Mouse (Mus musculus) frontal cortex, postnatal 10 days (tissue): ENCODE data around the gene Dcst1.

ENCODE experiments used
- DNase-seq, 2 experiments: peaks; one replicate each; pipeline ENCODE4 v3.0.0; 2022; ENCODE audit warnings: low spot score in 2 of 2, mixed read lengths in 1 of 2

Gene Dcst1

DNA sequence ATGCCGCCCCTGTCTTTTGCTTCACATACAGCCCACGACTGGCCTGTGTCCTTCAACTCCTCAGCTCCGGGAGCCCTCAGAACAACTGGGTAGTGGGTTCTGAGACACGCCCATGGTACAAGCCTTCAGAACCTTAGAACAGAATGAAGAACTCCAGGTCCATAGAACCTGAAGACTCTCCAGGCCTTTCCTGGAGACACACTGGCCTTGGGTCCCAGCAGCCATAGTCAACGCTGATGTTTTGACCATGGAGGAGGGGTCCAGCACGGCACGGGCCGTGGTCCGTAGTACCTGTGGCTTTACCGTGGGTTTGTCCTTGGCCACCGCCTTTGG is at the start of gene Dcst1:
Gene Dcst1, minus strand, starts transcription at position 101 of the 333 bp plus-strand sequence.
- DNase-seq, result no peak

DNA sequence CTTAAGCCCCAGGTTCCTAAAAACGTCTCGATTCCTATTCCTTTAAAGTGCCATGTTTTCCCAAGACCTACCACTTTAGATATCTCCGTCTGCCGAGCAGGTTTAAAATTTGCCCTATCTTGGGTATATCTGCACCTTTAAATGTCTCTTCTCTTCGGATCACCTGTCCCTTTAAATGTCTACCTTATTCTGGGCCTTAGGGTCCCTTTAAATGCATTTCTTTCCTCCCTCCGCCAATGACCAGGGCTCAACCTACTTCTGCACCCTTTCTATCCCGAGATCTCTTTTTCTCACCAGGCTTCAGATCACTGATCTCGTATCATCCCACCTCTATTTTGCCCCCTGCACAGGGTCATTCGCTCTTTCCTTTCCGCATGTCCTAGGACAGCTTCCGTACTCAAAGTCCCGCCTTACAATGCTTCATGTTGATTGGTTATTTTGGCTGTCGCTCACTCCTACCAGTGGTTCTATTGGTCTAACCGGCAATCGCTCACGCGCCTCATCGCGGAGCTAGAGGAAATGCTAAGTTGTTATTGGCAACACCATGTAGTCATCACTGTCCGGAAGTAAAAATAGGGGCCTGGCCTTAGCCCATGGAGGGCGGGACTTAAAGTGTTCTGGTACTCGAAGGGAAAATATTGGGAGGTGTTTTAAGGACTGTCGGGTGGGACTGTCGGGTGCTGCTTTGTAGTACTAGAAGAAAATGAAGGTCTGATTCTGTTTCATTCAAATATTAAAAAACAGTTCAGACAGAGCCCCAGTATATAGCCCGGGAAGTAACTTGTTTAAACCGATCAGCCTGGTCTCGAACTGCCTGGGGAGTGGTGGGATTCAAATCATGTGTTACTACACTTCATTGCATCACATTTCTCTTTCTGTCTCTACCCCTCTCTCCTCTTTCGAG is 46.7 kb upstream of the Dcst1 start, which contains the start of gene Flad1:
Gene Flad1, minus strand, starts transcription at position 381 of the 904 bp plus-strand sequence.
- DNase-seq, result peak; percentile 99

DNA sequence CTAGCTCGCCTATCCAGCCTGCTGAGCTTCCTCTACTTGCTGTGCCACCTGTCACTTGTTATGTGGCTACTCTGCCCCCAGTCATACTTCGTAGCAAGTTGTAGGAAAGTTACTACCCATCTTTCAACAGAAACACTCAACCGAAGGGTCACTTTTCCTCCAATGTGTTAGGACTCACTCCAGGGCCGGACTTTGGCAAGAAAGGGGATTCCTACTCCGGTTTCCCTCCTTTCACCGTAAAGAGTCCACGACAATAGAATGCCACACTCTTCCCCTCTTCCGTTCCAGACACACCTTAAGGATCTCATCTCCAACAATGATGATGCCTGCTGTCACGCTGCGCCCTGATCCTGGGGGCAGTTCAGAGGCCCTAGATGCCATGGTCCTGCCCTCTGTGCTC is 45.8 kb upstream of the Dcst1 start:
- DNase-seq, result no peak

DNA sequence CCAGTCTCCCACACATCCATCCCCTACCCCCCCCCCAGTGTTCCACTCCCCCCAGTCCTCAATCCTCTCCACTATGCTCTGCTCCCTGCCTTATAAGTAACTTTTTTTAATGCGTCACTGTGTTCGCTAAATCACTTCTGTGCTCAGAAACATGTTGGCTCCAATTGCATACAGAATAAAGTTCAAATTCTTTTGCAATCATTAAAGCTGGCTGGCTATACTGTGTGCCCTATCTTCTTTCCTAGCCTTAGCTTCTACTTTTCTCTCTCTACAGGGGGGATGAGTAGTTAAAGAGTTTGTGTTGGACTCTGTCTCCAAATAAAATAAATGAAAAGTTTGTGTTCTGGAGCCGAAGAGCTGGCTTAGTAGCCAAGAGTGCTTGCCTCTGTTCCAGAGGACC is 44.6 kb upstream of the Dcst1 start:
- DNase-seq, result no peak

DNA sequence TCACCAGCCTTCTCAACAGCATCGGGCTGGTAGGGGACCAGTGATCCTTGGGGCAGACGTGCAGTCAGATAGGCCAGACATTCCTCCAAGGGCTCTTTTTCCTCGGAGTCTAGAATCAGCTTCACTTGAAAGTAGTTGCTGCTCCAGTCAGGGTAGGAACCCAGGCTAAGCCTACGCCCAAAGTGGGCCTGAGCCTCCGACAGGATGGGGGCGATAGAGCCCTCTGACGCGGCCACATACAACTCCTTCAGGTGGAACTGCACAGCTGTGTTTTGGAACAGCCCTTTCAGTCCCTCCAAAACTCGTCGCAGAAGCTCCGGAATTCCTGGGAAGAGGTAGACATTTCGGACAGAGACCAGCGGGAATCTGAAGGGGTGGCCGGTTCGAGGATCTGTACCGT is 43.4 kb upstream of the Dcst1 start:
- DNase-seq, result no peak

DNA sequence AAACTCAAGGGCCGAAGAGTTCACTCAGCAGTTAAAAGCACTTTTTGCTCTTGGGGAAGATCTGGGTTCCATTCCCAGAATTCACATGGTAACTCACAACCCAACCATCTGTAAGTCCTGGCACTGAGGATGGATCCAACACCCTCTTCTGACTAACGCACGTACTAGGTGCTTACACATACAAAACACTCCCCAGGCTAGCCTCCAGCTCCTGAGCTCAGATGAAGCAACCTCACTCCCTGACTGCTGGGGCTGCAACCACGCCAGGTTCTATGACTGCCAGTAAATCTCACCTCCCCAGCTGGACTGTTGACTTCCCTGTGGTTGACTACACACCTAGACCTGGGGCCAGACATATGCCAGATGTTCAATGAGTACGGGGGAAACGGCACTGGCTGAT is 41.8 kb upstream of the Dcst1 start:
- DNase-seq, result no peak

DNA sequence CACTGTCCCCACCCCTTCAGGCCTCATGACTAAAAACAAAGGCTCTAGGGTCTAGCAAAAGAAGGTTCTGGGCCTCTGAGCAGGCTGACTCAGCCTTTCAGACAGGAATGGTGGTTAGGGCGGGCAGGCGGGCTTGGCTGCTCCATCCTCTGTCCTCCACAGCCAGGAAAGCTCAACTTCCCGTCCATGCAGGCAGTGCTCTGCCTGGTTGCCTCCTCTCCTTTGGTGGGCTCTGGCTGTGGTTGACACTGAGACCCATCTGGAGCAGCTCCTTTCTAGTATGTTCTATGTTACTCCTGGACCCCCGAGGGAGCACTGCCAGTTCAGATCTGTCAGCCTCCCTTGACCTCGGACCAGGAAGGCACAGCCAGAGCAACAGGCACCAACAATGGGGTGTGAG is 37.6 kb upstream of the Dcst1 start, which contains the start of gene Lenep:
Gene Lenep, minus strand, starts transcription at position 101 of the 400 bp plus-strand sequence.
- DNase-seq, result no peak

DNA sequence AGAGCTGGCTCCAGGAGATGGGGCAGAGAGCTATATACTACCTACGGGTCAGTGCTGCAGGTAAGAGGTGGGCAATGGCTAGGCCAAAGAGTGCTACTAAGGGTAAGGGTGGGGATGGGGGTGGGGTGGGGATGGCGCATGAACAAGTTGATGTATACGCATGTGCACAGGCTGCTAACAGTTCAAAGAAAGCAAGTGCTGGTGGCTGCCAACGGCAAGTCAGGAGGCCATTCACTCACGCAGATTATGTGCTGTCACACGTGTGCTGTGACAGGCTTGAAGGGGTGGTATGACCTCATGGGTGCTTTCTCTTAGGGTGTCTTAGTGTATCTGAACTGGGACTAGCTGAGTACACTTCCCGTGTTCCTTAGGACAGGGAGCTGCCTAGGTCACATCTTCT is 36.3 kb upstream of the Dcst1 start:
- no peak for DNase-seq

DNA sequence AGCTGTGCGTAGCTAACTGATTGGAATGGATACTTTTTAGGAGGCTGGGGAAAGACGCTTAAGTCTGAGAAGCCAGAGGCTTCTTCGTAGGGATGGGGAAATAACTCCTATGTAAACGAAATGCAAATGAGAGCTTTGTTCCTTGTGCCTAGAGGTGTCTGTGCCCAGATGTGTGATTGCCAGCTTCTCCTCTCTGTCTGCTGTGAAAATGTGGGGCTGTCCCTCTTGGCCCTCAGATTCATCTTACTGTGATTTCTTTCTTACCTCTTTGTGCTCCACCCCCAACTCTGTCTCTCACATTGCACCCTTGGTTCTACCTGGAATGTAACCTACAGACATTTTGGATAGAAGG is 31.6 kb upstream of the Dcst1 start:
- DNase-seq, result no peak

DNA sequence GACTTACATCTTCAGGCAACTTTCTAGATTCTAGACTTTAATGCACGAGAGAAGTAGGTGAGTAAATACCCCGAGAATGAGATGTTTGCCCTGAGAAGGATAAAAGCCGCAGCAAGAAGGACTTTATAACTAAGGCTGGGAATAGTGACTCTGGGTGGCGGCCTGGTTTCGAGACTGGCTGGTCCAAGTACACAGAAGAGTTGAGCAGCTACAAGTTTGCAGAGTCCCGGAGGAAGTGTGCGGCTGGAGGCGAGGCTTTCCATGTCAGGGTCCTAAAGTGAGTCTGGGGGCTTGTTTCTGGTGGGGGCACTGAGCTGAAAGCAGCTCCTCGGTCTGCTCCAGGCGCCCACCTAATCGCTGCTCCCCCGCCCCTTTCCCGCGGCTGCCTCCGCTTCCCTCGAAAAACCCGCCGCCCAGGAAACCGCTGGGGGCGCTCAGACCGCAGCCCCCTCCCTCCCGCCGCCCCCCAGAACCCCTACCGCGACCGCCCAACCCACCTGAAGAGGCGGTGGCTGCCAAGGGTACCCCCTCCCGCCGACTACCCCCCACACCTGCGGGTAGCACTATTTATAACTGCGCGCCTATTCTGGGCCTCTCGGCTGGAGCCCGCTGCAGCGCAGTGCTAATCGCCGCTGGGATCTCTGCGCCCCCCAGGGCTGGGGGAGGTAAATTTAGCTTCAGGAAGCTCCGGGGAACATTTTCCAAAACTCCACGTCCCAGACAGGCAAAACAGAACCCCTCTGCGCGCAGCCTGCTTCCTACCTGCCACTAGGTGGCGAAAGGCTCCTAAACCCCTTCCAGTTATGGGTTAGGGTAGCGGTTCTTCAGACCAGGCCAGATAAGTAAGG is 31.0 kb upstream of the Dcst1 start:
- DNase-seq, result peak in 1 of 2 experiments; percentile 49

DNA sequence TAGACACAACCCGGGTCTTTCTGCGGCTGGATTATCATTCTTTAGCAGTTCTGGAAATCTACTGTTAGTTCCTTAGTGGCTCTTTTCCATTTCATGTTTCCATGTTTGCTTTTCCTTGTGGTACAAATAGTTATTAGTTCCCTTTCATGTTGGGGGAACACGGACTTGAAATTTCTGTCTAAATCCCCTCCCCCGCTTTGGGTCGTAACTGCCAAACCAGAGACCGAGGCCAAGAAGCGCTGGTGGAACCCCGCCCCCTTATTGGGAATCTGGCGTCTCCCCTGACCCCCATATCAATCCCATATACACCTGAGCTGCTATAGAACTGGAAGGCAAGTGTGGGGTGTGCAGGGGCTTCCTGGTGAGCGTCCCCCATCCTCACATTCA is 30.4 kb upstream of the Dcst1 start:
- DNase-seq, result no peak

DNA sequence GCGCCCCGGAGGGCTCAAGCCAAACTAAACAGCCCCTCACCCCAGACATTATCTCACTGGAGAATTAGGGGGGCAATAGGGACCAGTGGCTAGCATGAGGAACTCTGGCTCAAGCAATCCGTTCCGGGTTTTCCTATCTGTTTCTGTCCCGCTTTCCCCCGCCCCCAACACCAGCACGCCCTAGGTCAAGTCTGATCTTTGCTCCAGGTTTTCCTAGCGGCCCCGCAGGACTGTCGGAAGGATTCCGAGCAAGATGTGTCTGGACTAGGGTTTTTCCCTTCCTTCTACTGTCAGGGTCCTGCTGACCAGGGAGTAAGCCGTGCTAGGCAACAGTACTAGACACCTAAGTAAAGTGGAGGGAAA is 29.8 kb upstream of the Dcst1 start:
- DNase-seq, result peak; percentile 65 to 68

DNA sequence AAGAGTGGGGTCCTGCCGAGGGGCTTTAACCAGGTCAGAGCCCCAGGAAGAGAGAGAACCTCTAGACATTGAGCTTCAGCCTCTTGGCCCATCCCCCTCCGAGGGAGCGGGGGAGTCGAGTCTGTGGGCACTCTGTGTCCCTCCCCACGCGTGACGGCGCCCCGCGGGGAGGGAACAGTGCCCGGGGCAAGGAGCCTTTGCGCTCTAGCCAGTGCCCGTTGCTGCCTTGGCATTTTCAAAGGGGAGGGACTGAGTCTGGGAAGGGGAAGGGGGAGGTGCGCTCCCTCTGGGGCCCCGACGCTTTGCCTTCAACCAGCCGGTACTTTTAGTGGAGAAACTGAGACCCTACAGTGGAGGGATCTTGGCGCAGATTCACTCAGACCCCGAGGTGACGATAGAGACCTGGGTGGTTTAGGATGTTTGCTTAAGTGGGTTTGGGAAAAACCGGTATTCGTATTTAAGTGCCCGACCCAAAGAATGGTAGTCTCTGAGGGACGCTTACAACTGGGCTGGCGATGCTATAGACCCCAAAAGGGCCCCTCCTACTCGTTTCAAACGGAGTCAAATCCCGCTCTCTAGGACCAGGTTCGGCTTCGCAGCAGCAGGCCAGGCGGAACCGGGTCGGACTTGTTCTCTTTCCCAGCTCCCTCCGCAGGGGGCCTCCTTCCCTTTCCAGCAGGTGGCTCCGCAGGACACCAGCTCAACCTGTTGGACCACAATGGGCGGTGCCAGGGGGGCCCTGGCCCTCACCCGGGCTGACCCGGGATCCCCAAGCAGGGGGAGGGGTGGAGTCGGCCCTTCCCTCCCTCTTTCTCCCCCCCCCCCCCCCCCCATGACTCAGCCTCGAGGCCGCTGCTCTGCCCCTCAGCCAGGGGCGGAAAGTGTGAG is 29.2 kb upstream of the Dcst1 start, which contains the start of gene Zbtb7b:
Gene Zbtb7b, minus strand, starts transcription at position 771 of the 888 bp plus-strand sequence.
- DNase-seq, result peak; percentile 67 to 74

DNA sequence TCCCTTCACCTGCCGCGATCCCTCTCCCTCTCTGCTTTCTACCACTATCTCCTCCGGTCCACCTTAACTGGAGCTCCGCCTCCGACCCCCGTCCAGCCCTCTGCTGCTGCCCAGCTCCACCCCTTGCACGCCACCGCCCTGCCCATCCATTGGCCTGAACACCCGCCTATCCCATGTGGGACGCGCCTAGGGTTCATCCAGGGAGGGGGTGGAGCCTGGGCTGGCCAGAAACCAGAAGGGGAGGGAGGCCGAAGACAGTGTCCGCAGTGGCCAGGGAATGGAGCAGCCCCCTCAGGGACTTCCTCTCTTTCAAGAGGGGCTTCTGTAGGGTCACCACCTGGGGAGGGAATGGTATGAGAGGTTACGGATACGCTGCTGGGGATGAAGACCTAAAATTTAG is 28.6 kb upstream of the Dcst1 start:
- DNase-seq, result peak; percentile 95 to 96

DNA sequence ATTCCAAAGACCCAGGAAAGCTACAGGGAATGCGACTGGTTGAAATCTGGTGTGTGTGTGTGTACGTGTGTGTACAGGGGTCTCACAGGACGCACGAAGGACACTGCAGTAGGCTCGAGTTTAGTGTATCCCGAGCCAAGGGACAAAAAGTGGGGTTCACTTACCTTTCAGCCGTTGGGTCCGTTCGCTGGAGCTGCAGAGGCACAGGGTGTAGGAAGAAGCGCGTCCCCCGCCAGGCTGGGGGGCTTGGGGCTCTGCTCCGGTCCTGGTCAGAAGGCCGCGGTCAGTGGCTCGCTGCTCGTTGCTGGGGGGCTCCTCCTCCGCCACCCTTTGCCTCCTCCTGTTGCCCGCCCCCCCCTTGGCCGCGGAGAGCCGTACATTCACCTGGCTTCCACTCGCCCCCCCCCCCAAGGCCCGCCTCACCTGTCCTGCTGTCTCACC is 27.8 kb upstream of the Dcst1 start:
- no peak for DNase-seq

DNA sequence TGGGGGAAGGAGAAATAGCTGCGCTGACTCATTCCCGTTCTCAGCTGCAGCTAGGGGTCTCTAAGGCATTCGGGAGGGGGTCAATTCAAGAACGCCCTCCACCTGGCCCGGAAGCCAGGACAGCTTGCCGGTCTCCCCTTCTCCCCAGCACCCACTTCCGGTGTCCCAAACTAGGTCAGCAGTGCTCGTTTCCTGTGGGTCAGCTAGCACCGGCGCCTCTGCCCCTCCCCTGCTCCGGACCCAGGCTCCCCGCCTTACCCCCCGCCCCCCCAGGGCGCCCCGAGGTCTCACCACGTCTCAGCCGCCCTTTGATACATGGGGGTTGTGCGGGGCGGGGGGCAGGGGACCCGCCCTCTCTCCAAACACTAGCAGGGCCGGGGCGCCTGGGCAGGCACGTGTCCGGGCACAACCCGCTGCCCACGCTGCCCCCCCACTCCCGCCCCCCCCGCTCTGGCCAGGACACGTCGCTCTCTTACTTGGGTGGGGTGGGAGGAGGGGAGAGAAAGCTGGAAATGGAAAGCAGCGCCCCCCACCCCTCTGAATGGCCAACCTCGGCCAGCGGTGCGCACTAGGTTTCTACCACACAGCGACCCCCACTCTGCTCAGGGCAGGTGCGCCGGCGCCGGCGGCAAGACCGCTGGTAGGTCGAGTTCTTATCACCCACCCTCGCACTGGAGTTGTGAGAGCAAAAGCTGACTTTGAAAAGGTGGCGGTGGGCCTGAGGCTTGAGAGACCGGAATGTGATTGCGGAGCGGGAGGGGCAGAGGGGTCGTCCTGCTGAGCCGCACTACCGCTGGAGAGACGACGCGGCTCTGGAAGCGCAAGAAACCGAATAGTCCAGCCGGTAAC is 26.8 kb upstream of the Dcst1 start:
- no peak for DNase-seq

DNA sequence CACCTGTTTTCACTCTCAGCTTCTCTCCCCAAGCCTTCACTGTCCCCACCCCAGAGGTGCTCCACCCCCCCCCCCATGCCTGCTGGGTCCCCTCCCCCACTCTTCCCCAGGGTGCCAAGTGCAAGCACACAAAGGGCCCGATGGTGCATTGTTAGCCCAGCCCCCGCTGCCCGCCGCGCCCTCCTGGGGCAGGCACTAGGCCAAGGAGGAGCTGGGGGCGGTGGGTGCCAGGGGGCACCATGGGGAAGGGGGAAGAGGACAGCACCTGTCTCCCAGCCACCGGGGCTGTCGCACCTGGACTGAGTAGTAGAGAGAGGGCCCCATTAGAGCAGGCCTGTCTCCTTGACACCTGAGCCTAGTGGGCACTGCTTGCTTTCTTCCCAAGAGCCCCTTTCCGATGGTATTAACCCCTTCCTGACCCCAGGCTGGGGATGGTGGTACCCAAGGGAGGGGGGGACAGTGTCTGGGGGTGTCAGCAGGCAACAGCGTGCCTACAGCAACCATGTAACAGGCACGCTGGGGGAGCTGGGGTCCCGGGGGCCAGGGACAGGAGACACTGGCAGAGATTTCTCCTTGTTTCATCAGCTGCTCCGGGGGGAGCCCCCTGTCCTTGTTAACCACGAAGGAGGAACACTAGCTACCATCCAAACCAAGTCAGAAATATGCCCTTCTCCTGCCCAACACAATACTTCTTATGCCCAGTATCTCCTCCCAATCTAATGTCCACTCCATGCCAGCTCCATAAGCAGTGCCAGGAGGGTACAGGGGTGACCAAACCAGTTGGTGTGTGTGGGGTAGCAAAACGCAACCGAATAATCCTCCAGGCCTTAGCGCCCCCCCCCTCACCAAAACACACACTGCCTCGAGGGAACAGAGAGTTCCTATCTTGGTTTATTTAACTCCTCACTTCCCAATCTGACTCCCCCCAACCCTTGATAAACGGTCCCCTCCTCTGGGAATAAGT is 25.9 kb upstream of the Dcst1 start:
- DNase-seq, result peak in 1 of 2 experiments; percentile 12

DNA sequence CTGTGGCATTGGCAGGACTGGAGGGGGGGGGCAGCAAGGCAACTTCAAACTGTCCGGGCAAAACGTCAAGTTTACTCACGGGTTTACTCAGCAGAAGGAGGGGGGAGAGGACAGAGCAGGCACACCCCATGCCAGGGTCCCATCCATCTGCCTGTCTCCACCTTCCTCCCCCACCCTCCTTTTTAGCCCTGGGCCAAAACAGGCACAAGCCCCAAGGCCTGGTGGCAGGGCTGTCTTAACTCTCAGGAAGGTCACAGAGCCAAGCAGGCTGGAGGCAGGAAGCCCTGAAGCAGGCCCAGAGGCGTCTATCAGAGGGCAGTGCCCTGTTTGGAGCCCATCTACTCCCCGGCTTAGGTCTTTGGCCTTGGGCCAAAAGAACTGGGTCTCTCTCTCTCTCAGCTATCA is 25.1 kb upstream of the Dcst1 start:
- peak in 1 of 2 experiments; percentile 12 for DNase-seq

DNA sequence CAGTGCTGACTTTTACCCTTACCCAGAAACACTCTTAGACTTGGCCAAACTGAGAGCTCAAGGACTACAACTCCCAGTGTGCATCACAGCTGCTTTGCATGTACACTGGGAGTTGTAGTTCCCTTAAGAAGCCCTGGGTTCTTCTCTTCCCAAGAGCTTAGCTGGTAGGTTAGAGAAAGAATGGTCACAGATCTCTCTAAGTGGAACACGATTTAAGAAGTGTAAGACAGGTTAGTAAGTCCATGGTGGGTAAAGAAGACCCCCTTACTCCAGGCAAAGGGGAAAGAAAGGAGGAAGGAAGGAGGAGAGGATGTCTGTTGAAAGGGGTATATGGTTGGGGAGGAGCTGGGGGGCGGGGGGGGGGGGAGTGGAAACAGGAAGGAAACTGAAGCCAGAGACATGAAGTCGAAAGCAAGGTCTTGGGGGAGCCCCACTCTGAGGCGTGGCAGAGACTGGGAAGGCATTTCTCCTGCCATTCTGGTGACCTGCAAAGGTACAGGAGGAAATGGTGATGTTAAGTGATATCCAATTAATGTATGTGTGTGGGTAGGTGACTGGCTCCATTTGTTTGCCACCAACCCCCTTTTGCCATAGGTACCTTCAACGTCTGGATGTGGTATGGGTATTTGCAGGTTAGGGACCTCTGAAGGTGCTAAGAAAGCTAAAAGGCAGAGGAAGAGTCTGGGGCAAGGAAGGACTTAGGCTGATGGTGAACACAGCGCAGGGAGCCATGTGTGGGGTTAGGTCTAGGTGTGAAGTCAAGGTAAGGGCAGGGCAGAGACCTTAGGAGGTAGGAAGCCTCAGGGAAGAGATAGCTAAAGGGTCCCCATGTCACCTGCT is 24.1 kb upstream of the Dcst1 start:
- no peak for DNase-seq
